Mouse (Mus musculus) olfactory bulb, adult 2 months (tissue): ENCODE results near the gene Tmem97.

Experiments used
- CTCF ChIP-seq: fragments of 200-500 bp; IDR thresholded peaks from 2 replicates; pipeline ENCODE4 v1.5.1; 2012; ENCODE audit warnings: low read depth, mild to moderate bottlenecking, low read length, moderate library complexity; ENCODE audit not compliant: insufficient read depth
- POLR2A ChIP-seq: fragments of 200-500 bp; IDR thresholded peaks from 2 replicates; pipeline ENCODE4 v1.6.1; 2012; ENCODE audit warnings: mild to moderate bottlenecking, low read depth, low read length, moderate library complexity; ENCODE audit not compliant: insufficient read depth

GRCm38 (mm10) chr11:78534516-78534915 is 16.1 kb downstream of the Tmem97 start:
- TF ChIP-seq CTCF (no peak), POLR2A (no peak)
